Mouse (Mus musculus) WW6 (cell line): ENCODE results near the gene Ptgs1.
A peak's percentile ranks its signal among the peaks of the same experiment; 100 is the strongest.
"Not testable (repeated sequence)": the region's sequence is repeated elsewhere in the genome, so short reads cannot be mapped to it uniquely, and the experiment has no call there.

Experiments
- DNase-seq: peaks from one replicate; pipeline ENCODE4 v3.0.0-alpha.2; 2013; ENCODE audit warnings: low read depth, low spot score

The Ptgs1 gene

GRCm38 (mm10) chr2:36230366-36230765 lies at the start of gene Ptgs1:
Gene Ptgs1, plus strand, starts transcription at chr2:36230426.
- DNase-seq: no peak

- DNase-seq: not testable (repeated sequence)
Measured at GRCm38 (mm10) chr2:36181587-36182368, 48.4 kb upstream of the Ptgs1 start.

GRCm38 (mm10) chr2:36183278-36183677 lies 46.9 kb upstream of the Ptgs1 start:
- no peak for DNase-seq

- no peak for DNase-seq
Measured at GRCm38 (mm10) chr2:36184192-36184591, 46.0 kb upstream of the Ptgs1 start.

GRCm38 (mm10) chr2:36184876-36185275 lies 45.4 kb upstream of the Ptgs1 start:
- DNase-seq: no peak

- DNase-seq: not testable (repeated sequence)
Measured at GRCm38 (mm10) chr2:36189200-36189599, 41.0 kb upstream of the Ptgs1 start.

GRCm38 (mm10) chr2:36191098-36191941 lies 38.9 kb upstream of the Ptgs1 start:
- no peak for DNase-seq

GRCm38 (mm10) chr2:36197021-36197420 lies 33.2 kb upstream of the Ptgs1 start:
- no peak for DNase-seq

- peak; percentile 62 for DNase-seq
Measured at GRCm38 (mm10) chr2:36197919-36198881, 32.0 kb upstream of the Ptgs1 start.

GRCm38 (mm10) chr2:36198882-36199262 lies 31.4 kb upstream of the Ptgs1 start:
- DNase-seq: no peak

GRCm38 (mm10) chr2:36200813-36201212 lies 29.4 kb upstream of the Ptgs1 start:
- no peak for DNase-seq

- no peak for DNase-seq
Measured at GRCm38 (mm10) chr2:36201756-36202610, 28.2 kb upstream of the Ptgs1 start.

GRCm38 (mm10) chr2:36202611-36202880 lies 27.7 kb upstream of the Ptgs1 start:
- no peak for DNase-seq

GRCm38 (mm10) chr2:36203011-36203825 lies 27.0 kb upstream of the Ptgs1 start:
- no peak for DNase-seq

GRCm38 (mm10) chr2:36204595-36204994 lies 25.6 kb upstream of the Ptgs1 start:
- DNase-seq: no peak

- no peak for DNase-seq
Measured at GRCm38 (mm10) chr2:36207071-36207470, 23.2 kb upstream of the Ptgs1 start.

GRCm38 (mm10) chr2:36210796-36211195 lies 19.4 kb upstream of the Ptgs1 start:
- DNase-seq: no peak

- DNase-seq: no peak
Measured at GRCm38 (mm10) chr2:36211785-36212184, 18.4 kb upstream of the Ptgs1 start.

- DNase-seq: no peak
Measured at GRCm38 (mm10) chr2:36213108-36213507, 17.1 kb upstream of the Ptgs1 start.

GRCm38 (mm10) chr2:36214023-36214422 lies 16.2 kb upstream of the Ptgs1 start:
- peak; percentile 67 for DNase-seq
